Mouse (Mus musculus) MEL (cell line): ENCODE measurements at regions not wholly inside any gene's neighbourhood (a gene's known extent, or its start where the extent isn't known, plus 50 kb on each side); places are given as distances from the start of the nearest gene placed in this dataset.

Experiments
- BHLHE40 ChIP-seq: IDR thresholded peaks from 2 replicates; pipeline ENCODE4 v1.6.1; 2012; ENCODE audit warnings: low read depth, mild to moderate bottlenecking, inconsistent platforms, low read length, improper control_type of control experiment, borderline replicate concordance
- CTCF ChIP-seq, 3 experiments: IDR thresholded peaks in 2 of 3; conservative IDR thresholded peaks in 1 of 3; 2 replicates each; pipeline ENCODE4 v1.5.1; 2011 to 2012; ENCODE audit warnings: low read length in 3 of 3, low read depth in 2 of 3, mild to moderate bottlenecking in 2 of 3, improper control_type of control experiment in 1 of 3, inconsistent platforms in 1 of 3, mixed read lengths in 1 of 3, moderate library complexity in 1 of 3; ENCODE audit not compliant: control insufficient read depth in 1 of 3, insufficient read depth in 1 of 3, poor library complexity in 1 of 3, severe bottlenecking in 1 of 3
- EP300 ChIP-seq, 2 experiments: IDR thresholded peaks; 2 replicates each; pipeline ENCODE4 v1.6.1; 2011; ENCODE audit warnings: improper control_type of control experiment in 2 of 2, low read length in 2 of 2, low read depth in 1 of 2, mild to moderate bottlenecking in 1 of 2
- HCFC1 ChIP-seq: IDR thresholded peaks from 2 replicates; pipeline ENCODE4 v1.6.1; 2012; ENCODE audit warnings: low read depth, mild to moderate bottlenecking, inconsistent platforms, low read length, improper control_type of control experiment, moderate library complexity
- MEF2A ChIP-seq: IDR thresholded peaks from 2 replicates; pipeline ENCODE4 v1.6.1; 2014; ENCODE audit warnings: low read depth, mild to moderate bottlenecking, inconsistent platforms, low read length, improper control_type of control experiment; ENCODE audit not compliant: poor library complexity, insufficient replicate concordance, severe bottlenecking; ENCODE audit errors: extremely low read depth
- MYC ChIP-seq: IDR thresholded peaks from 2 replicates; pipeline ENCODE4 v1.6.1; 2011; ENCODE audit warnings: low read depth, mild to moderate bottlenecking, low read length, improper control_type of control experiment, moderate library complexity
- POLR2A ChIP-seq, 2 experiments: IDR thresholded peaks; 2 replicates each; pipeline ENCODE4 v1.6.1; 2011 to 2012; ENCODE audit warnings: low read length in 2 of 2, mild to moderate bottlenecking in 2 of 2, control low read depth in 1 of 2, improper control_type of control experiment in 1 of 2, low read depth in 1 of 2, moderate library complexity in 1 of 2; ENCODE audit not compliant: control insufficient read depth in 1 of 2, insufficient read depth in 1 of 2, poor library complexity in 1 of 2
- RAD21 ChIP-seq: IDR thresholded peaks from 2 replicates; pipeline ENCODE4 v1.6.1; 2011; ENCODE audit warnings: mild to moderate bottlenecking, low read depth, low read length, improper control_type of control experiment
- TAL1 ChIP-seq: IDR thresholded peaks from 2 replicates; pipeline ENCODE4 v1.6.1; 2012; ENCODE audit warnings: mild to moderate bottlenecking, inconsistent platforms, low read length, moderate library complexity, mixed read lengths
- TCF12 ChIP-seq: IDR thresholded peaks from 2 replicates; pipeline ENCODE4 v1.6.1; 2014; ENCODE audit warnings: low read depth, mild to moderate bottlenecking, inconsistent platforms, low read length, improper control_type of control experiment, moderate library complexity
- ZKSCAN1 ChIP-seq: IDR thresholded peaks from 2 replicates; pipeline ENCODE4 v1.6.1; 2012; ENCODE audit warnings: low read depth, mild to moderate bottlenecking, inconsistent platforms, low read length, improper control_type of control experiment, moderate library complexity

DNA sequence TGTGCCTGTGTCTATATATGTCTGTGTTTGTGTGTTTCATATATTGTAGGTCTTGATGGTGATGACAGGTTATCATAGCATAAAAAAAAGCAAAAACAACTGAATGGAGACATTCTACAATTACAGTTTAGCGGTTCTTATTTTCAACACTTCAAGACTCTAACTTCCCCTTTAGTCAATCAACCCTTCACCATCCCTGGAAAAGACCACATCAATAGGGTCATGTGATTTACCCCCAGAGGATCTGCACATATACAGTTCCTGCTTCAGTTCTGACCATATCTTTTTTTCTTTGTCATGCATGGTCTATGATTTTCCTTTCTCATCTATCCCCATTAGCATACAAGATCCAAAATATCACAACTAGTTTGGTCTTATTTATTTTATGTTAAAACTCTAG is 3348.9 kb upstream of the Lrrc6 start:
- TF ChIP-seq POLR2A (IDR thresholded peaks at IDR 0.05; ENCODE audit: control insufficient read depth in 1 of 2, insufficient read depth in 1 of 2, low read depth in 1 of 2, low read length in 2 of 2, poor library complexity in 1 of 2) (no peak), TCF12 (no peak), RAD21 (no peak), BHLHE40 (no peak), EP300 (IDR thresholded peaks at IDR 0.05; ENCODE audit: low read depth in 1 of 2, low read length in 2 of 2) (no peak), CTCF (IDR thresholded peaks at IDR 0.05 in 2 of 3, conservative IDR thresholded peaks at IDR 0.05 in 1 of 3; ENCODE audit: control insufficient read depth in 1 of 3, insufficient read depth in 1 of 3, low read depth in 2 of 3, low read length in 3 of 3, poor library complexity in 1 of 3, severe bottlenecking in 1 of 3) (no peak), MYC (no peak), ZKSCAN1 (no peak), MEF2A (no peak), HCFC1 (no peak), TAL1 (no peak)
